Mouse (Mus musculus) urinary bladder, postnatal 10 days (tissue): ENCODE data around the gene Krt34.

Experiments used
- DNase-seq: peaks from one replicate; pipeline ENCODE4 v3.0.0; 2022; ENCODE audit warnings: low spot score

Krt34 gene

GRCm38 (mm10) chr11:100041454-100041853, at the start of gene Krt34:
Gene Krt34, minus strand, starts transcription at chr11:100041554.
- DNase-seq: no peak

GRCm38 (mm10) chr11:100088378-100089025, 47.1 kb upstream of the Krt34 start:
- no peak for DNase-seq

- no peak for DNase-seq
Observed at GRCm38 (mm10) chr11:100087861-100088260, 46.5 kb upstream of the Krt34 start, which contains the start of gene Krt32. Gene Krt32, minus strand, starts transcription at chr11:100088226.

- no peak for DNase-seq
Observed at GRCm38 (mm10) chr11:100073873-100074272, 32.5 kb upstream of the Krt34 start.

GRCm38 (mm10) chr11:100067293-100068036, 26.1 kb upstream of the Krt34 start:
- DNase-seq: no peak

GRCm38 (mm10) chr11:100066236-100067010, 25.1 kb upstream of the Krt34 start:
- DNase-seq: no peak

GRCm38 (mm10) chr11:100058875-100059274, 17.5 kb upstream of the Krt34 start:
- no peak for DNase-seq

- DNase-seq: no peak
Observed at GRCm38 (mm10) chr11:100055686-100056655, 14.6 kb upstream of the Krt34 start.

- DNase-seq: no peak
Observed at GRCm38 (mm10) chr11:100050451-100050850, 9.1 kb upstream of the Krt34 start, which contains the start of gene Krt31. Gene Krt31, minus strand, starts transcription at chr11:100050551.

- no peak for DNase-seq
Observed at GRCm38 (mm10) chr11:100047193-100047592, 5.8 kb upstream of the Krt34 start.

GRCm38 (mm10) chr11:100046303-100046866, 5.0 kb upstream of the Krt34 start:
- no peak for DNase-seq

- no peak for DNase-seq
Observed at GRCm38 (mm10) chr11:100029768-100030167, 11.6 kb downstream of the Krt34 start, which contains the start of gene Krt33b. Gene Krt33b, minus strand, starts transcription at chr11:100029868.

GRCm38 (mm10) chr11:100021438-100021837, 19.9 kb downstream of the Krt34 start:
- no peak for DNase-seq

GRCm38 (mm10) chr11:100019466-100019865, 21.9 kb downstream of the Krt34 start:
- DNase-seq: no peak

GRCm38 (mm10) chr11:100016112-100016511, 25.2 kb downstream of the Krt34 start, which contains the start of gene Krt33a:
Gene Krt33a, minus strand, starts transcription at chr11:100016212.
- no peak for DNase-seq

- DNase-seq: no peak
Observed at GRCm38 (mm10) chr11:100013691-100014171, 27.6 kb downstream of the Krt34 start.

- DNase-seq: no peak
Observed at GRCm38 (mm10) chr11:100010682-100011081, 30.7 kb downstream of the Krt34 start.

GRCm38 (mm10) chr11:100008336-100008735, 33.0 kb downstream of the Krt34 start:
- DNase-seq: no peak

GRCm38 (mm10) chr11:100006624-100007023, 34.7 kb downstream of the Krt34 start:
- DNase-seq: no peak

GRCm38 (mm10) chr11:100005905-100006304, 35.4 kb downstream of the Krt34 start:
- DNase-seq: no peak

- no peak for DNase-seq
Observed at GRCm38 (mm10) chr11:100004846-100005245, 36.5 kb downstream of the Krt34 start.
